Mouse (Mus musculus): ENCODE results near the gene Bclaf1.
A peak's percentile ranks its signal among the peaks of the same experiment; 100 is the strongest.

Bclaf1 gene

GRCm38 (mm10) chr10:20317466-20317865, 5.2 kb downstream of the Bclaf1 start:
- no peak for DNase-seq

DNA sequence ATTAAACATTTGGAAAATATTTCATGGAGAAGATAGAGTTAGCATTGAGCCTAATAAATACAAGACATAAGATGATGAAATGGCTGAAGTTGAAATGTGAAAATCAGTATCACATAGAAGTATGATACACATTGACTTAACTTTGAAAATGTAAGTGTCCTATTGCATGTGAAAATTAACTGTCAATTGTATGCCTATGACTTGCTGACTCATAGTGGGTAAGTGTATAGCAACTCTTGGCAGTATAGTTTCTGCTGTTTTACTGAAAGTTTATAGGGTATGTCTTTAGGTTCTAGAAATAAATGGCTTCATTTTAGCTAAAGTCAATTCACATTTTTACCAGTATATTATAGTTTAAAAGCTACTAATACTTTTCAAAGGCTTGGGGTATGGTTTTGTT, 14.0 kb downstream of the Bclaf1 start:
- DNase-seq: no peak

DNA sequence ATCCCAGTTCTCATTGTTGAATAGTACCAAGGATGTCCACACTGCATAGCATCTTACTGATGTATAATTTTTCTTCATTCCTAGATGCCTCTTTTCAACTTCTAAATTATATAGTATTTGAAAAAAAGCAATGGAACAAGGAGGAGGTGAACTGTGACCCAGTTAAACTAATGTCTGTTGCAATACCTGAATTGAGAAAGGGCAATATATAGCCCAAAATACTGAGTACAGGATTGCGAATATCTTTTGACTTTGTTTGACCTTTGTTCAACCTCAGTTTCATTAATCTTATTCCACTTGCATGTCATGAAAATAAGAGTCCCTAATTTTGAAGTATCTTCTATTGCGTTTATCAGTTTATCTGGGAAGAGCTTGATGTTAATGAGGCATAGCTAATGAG, 19.0 kb downstream of the Bclaf1 start:
- DNase-seq: no peak

- DNase-seq: no peak
Measured at GRCm38 (mm10) chr10:20337872-20338271, 25.6 kb downstream of the Bclaf1 start.

- peak; percentile 11 for DNase-seq
Measured at GRCm38 (mm10) chr10:20345736-20346135, 33.5 kb downstream of the Bclaf1 start.

DNA sequence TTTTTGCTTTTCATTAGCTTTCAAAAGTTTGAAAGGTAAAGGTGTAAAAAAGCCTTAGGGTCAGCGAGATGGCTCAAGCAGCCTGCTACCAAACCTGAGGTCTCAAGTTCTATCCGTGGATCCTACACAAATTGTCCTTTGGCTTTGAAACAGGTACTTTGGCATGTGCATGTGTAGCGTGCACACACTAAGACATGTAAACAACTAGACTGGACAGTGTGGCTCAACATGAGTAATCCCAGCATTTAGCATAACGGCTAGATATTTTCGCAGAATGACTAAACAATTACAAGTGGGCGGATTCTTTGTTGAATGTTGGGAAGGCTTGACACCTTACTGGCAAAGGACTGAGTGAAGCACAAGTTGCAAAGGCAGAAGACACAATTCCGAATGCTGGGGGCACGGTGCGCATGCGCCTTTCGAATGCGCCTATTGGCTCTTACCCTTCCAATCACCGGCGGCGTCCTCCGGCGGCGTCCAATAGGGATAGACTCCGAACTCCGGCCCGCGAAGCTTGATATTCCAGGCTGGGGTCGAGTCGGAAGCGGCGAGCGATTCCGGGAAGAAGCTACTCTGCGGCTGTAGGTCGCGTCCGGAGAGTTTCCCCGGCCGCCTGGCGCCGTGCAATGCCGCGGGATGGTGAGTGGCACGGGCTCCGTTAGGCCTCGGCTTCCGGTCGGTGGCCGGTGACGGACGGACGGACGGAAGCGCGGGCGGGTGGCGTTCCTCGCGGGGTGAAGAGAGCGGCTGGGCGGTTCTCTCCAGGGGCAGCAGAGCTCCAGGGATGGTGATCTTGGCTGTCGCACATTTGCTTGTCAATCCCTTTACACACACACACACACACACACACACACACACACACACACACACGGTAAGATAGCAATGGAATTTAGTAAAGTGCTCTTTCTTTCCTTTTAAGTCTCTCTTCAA, 35.3 kb downstream of the Bclaf1 start, which contains the start of gene Mtfr2:
TSS of gene Mtfr2 (plus strand) at position 486 of the 930 bp plus-strand sequence.
- peak; percentile 94 for DNase-seq

DNA sequence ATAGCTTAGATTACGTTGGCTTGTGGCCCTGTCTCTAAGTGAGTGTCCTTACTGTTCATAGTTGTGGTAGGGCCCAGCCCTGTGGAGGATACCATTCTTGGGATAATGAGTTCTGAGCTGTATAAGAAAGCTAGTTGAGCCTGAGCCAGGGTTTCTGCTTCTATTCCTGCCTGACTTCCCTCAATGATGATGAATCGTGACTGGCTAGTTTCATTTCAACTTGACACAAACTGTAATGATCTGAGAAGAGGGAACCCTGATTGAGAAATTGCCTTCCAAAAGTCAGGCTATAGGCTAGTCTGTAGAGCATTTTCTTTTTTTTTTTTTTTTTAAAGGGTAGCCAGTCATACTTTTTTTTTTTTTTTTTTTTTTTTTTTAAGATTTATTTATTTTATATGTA, 36.6 kb downstream of the Bclaf1 start:
- no peak for DNase-seq

GRCm38 (mm10) chr10:20361542-20362449, 49.5 kb downstream of the Bclaf1 start:
- DNase-seq: no peak

- DNase-seq: no peak
Measured at GRCm38 (mm10) chr10:20362450-20363118, 50.3 kb downstream of the Bclaf1 start.

GRCm38 (mm10) chr10:20372046-20372445, 59.8 kb downstream of the Bclaf1 start:
- no peak for DNase-seq

DNA sequence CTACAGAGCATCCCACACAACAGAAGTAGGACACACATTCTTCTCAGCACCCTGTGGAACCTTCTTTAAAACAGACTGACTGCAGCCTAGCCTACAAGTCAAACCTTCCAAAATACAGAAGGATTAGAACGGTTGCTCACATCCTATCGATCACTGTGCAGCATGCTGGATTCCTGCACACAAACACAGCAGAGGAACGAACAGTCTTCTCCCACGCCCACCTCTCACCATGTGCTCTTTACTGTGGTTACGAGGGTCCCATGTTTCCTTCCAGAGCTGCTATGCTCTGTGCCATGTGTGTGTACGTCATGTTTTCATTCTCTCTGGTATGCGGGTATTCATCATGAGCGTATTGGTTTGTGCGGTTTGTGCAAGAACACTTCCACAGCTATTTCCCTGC, 65.4 kb downstream of the Bclaf1 start:
- DNase-seq: no peak

DNA sequence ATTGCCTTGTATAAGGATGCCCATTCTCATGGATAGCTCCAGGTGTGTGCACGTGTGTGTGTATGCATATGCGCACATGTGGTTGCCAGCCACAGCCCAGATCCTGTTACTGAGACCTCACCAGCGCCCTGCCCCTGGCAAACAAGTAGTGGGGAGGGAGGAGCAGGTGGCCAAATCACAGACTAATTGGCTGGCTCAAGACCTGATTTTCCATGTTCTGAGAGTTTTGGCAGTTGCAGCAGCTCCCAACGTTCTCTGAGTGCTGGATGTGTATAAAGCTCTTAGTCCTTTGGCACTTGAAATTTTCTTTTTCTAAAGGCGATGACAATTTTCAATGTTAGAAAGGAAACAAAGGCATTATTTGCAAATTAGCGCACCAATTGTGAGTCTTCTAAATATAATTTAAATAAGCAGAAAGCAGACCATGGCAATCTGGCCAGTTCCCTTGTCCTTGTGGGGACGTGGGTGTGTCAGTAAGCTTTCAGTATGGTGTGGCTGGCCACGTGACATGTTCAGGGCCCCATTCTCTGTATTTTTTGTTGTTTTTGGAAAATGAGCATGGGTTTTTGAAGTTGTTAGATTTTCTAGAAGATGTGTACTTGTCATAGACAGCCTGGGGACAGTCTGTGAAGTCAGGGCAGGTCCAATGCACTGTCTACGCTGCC, 66.9 kb downstream of the Bclaf1 start:
- peak; percentile 8 for DNase-seq

- DNase-seq: no peak
Measured at GRCm38 (mm10) chr10:20380798-20381197, 68.5 kb downstream of the Bclaf1 start.

DNA sequence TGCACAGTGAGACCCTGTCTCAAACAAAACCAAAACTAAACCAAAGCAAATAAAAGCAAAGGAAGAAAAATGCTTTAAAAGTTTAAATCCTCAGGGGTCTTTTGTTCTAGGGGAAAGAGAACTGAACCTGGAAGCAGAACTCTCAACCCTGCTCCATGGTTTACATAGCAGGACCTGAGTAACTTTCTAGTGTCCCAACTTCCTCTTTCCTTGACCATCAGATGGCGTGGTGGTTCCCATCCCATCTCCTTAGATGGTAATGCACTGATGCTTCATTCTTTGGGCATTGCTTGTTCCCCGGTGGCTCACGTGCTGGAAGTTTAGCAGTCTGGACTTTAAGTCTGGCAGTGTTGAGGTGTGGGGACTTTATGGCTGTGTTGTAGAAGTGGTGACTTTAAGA, 69.1 kb downstream of the Bclaf1 start:
- no peak for DNase-seq

GRCm38 (mm10) chr10:20382807-20383419, 70.6 kb downstream of the Bclaf1 start:
- DNase-seq: no peak

DNA sequence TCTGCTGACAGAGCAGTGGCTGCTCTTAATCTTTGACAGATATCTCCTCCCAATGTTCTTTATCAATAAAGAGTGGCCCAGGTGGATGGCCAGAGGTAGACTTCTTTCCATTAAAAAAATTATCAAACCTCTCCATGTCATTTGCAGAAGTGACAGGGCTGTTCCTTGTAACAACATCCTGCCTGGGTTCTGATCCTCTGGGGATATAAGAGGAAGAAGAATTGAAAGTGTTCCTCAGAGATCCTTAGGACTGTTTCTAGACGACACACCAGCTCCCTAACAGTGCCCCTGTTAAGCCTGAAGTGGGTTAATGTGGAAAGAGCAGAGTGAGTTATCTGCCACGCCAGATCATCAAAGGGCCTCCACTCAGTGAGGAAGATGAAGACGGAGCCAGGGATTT, 78.3 kb downstream of the Bclaf1 start:
- DNase-seq: no peak
